Mouse (Mus musculus) limb, embryonic 13.5 days (tissue): Measurements from ENCODE around the gene Tert. TPM values are rescaled to one million over a fixed set of nuclear protein-coding genes. Genes with fewer than 3 reads are reported as not detected.

Source experiments
- polyA plus RNA-seq: library from polyadenylated mRNA; unstranded; fragments of >200 nt; fragmentation: Nextera tagmentation; extraction: Ambion mirVana; gene quantifications from 2 replicates; pipeline ENCODE4 v1.2.1, GENCODE M21; 2015

Tert gene
- polyA plus RNA-seq, 1 experiment from 2014 or later, result 10.6 TPM

Other genes with a start within 250 kb of the Tert start
- gene Lpcat1, start 159.7 kb upstream of the Tert start, polyA plus RNA-seq, result 53.0 and 53.6 TPM in 2 replicates
- 0.11 and 0.13 TPM in 2 replicates for gene Slc6a3, start 90.2 kb upstream of the Tert start, polyA plus RNA-seq
- 132 and 133 TPM in 2 replicates for gene Clptm1l, start 22.9 kb upstream of the Tert start, polyA plus RNA-seq
- not detected in 2 replicates for gene Slc6a18, start 51.1 kb downstream of the Tert start, polyA plus RNA-seq
- gene Slc6a19, start 78.0 kb downstream of the Tert start, polyA plus RNA-seq, result 0.04 and 0.05 TPM in 2 replicates
- gene Slc12a7, start 106.2 kb downstream of the Tert start, polyA plus RNA-seq, result 25.6 and 28.2 TPM in 2 replicates
- gene Nkd2, start 220.7 kb downstream of the Tert start, polyA plus RNA-seq, result 40.5 and 44.5 TPM in 2 replicates